Mouse (Mus musculus): ENCODE data around the gene Dgcr2.

- TF ChIP-seq CTCF (IDR thresholded peaks at IDR 0.05; ENCODE audit: low read depth) (peak; percentile 71), EP300 (IDR thresholded peaks at IDR 0.05; ENCODE audit: low read depth) (no peak)
Measured at GRCm38 (mm10) chr16:17938821-17939220, 40.5 kb upstream of the Dgcr2 start.

Measured in heart, postnatal 0 days (tissue).